Mouse (Mus musculus): Measurements from ENCODE around the gene Ffar4. TPM values are rescaled to one million over a fixed set of nuclear protein-coding genes. Genes with fewer than 3 reads are reported as not detected.

The Ffar4 gene
- total and polyA plus RNA-seq, 2 experiments from 2014 or later: not detected

GRCm38 (mm10) chr19:38123921-38124320 is 27.1 kb downstream of the Ffar4 start:
- ATAC-seq (ENCODE audit: insufficient read depth, low read depth) (no peak), DNase-seq (ENCODE audit: low spot score) (no peak)
- WGBS: 20% methylated on average over 9 of the region's 9 CpGs
- H3K27ac ChIP-seq (ENCODE audit: low read depth): no peak overlapping the region
- H3K9ac ChIP-seq (replicated peaks; ENCODE audit: low read depth, low read length): no peak overlapping the region
- H3K9me3 ChIP-seq (replicated peaks; ENCODE audit: control insufficient read depth, low read length): no peaks in the 10 kb centered on the region
- TF ChIP-seq EP300 (IDR thresholded peaks at IDR 0.05; ENCODE audit: low read depth) (no peak), CTCF (IDR thresholded peaks at IDR 0.05; ENCODE audit: low read depth) (no peak)
- peak overlapping the region; percentile 52 for H3K4me3 ChIP-seq (ENCODE audit: low read depth, low read length)
- H3K27me3 ChIP-seq (ENCODE audit: control insufficient read depth, insufficient read depth, low read length): peaks cover 38% of the 10 kb centered on the region
- no peaks in the 10 kb centered on the region for H3K36me3 ChIP-seq (replicated peaks; ENCODE audit: control insufficient read depth, insufficient read depth, low read length)
- no peaks in the 10 kb centered on the region for H3K4me1 ChIP-seq (ENCODE audit: control insufficient read depth, insufficient read depth)
- H3K4me2 ChIP-seq (ENCODE audit: low read depth, low read length): peak overlapping the region; percentile 92

DNA sequence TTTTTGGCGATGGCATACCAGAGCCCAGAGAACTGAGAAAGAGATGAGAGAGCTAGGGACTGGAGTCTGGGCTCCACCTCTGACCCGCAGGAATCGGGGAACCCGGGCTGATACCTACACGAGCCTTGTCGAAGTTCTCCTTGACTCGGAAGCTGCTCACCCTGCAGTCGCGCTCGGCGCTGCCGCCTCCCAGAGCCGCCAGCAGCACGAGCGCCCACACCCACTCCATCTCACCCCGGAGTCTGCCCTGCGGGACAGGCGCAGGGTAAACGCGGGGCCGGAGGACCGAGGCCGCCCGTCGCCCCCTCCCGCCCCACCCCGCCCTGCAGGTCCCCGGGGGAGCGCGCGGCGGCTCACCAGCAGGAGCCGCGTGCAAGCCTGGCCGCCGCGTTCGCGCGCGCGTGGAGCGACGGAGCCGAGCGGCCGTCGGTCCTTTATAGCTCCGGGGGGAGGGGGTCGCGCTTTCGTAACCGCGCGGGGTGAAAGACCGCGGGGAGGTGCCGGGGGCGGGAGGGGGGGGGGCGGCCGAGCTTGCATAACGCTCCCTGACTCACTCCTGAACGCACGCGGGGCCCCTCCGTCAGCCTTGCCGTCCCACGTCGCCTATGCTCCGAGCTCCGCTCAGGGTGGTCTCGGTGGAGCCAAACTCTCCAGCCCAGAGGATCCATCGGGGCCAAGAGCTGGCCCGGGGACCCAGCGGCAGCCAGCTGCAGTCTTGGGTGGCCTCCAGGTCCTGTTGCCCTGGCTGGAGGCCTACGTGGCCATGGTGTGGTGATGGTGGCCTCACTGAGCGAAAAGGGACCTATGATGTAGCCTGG is 27.7 kb downstream of the Ffar4 start:
- ATAC-seq (ENCODE audit: insufficient read depth, low read depth): no peak
- no peak for TF ChIP-seq CTCF (IDR thresholded peaks at IDR 0.05; ENCODE audit: low read depth)
- TF ChIP-seq EP300 (IDR thresholded peaks at IDR 0.05; ENCODE audit: low read depth): no peak
- Histone ChIP-seq H3K4me2 (ENCODE audit: low read depth, low read length) (peak overlapping the region; percentile 92), H3K9me3 (replicated peaks; ENCODE audit: control insufficient read depth, low read length) (no peaks in the 10 kb centered on the region), H3K36me3 (replicated peaks; ENCODE audit: control insufficient read depth, insufficient read depth, low read length) (no peaks in the 10 kb centered on the region), H3K27me3 (ENCODE audit: control insufficient read depth, insufficient read depth, low read length) (peaks cover 38% of the 10 kb centered on the region), H3K27ac (ENCODE audit: low read depth) (no peak overlapping the region), H3K9ac (replicated peaks; ENCODE audit: low read depth, low read length) (no peak overlapping the region), H3K4me3 (ENCODE audit: low read depth, low read length) (peak overlapping the region; percentile 52), H3K4me1 (ENCODE audit: control insufficient read depth, insufficient read depth) (no peaks in the 10 kb centered on the region)
- no peak for DNase-seq (ENCODE audit: low spot score)
- 2% methylated on average over 58 of the region's 77 CpGs for WGBS

DNA sequence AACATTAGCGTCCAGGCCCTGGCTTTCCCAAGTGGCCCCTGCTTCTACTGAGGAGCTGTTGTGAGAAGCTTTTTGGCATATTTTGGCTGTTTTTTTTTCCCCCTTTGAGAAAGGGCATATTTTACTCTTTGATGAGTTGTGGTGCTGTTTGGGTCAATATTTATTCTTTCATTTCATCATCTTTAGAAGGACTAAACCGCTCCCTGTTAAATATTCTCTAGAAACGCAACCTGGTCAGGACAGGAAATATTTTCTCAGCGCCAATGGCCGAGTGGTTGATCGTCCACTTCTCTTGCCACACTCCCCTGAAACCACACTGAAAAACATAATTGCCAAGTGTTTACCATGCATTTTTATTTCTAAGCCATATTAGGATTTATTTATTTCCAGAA is 28.3 kb downstream of the Ffar4 start, which contains the start of gene Rbp4:
Gene Rbp4 (minus strand): TSS at position 63 of the 392 bp plus-strand sequence.
- H3K9ac ChIP-seq (replicated peaks; ENCODE audit: low read depth, low read length): no peak within 1 kb of the TSS
- peaks cover 38% of the 10 kb centered on the region for H3K27me3 ChIP-seq (ENCODE audit: control insufficient read depth, insufficient read depth, low read length)
- WGBS: 76% methylated on average over 6 of the region's 6 CpGs
- DNase-seq (ENCODE audit: low spot score) (no peak), ATAC-seq (ENCODE audit: insufficient read depth, low read depth) (no peak)
- no peaks in the 10 kb centered on the region for H3K9me3 ChIP-seq (replicated peaks; ENCODE audit: control insufficient read depth, low read length)
- H3K4me2 ChIP-seq (ENCODE audit: low read depth, low read length): peak within 1 kb of the TSS; percentile 92
- no peaks in the 10 kb centered on the region for H3K4me1 ChIP-seq (ENCODE audit: control insufficient read depth, insufficient read depth)
- TF ChIP-seq CTCF (IDR thresholded peaks at IDR 0.05; ENCODE audit: low read depth) (no peak), EP300 (IDR thresholded peaks at IDR 0.05; ENCODE audit: low read depth) (no peak)
- peak within 1 kb of the TSS; percentile 52 for H3K4me3 ChIP-seq (ENCODE audit: low read depth, low read length)
- H3K27ac ChIP-seq (ENCODE audit: low read depth): no peak within 1 kb of the TSS
- H3K36me3 ChIP-seq (replicated peaks; ENCODE audit: control insufficient read depth, insufficient read depth, low read length): no peaks in the 10 kb centered on the region

DNA sequence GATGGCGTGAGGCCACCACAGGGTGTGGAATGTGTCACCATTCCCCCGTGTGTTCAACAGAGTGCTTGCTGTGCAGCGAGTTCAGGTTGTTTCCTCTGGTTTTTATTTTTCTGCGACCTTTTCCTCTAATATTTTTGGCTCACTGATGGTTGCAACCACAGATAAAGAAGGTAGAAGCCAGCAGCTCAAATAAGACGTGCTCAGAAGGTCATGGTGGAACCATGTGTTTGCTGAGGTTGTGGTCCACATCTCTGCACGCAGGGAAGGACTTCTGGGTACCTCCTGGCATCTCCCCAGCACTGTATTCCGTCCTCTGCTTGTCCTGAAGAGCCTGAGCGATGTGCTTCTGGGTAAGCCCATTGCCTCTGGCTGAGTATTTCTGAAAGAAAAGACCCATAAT is 29.8 kb downstream of the Ffar4 start:
- no peak overlapping the region for H3K9ac ChIP-seq (replicated peaks; ENCODE audit: low read depth, low read length)
- no peak overlapping the region for H3K27ac ChIP-seq (ENCODE audit: low read depth)
- H3K4me3 ChIP-seq (ENCODE audit: low read depth, low read length): no peak overlapping the region
- H3K9me3 ChIP-seq (replicated peaks; ENCODE audit: control insufficient read depth, low read length): no peaks in the 10 kb centered on the region
- 52% methylated on average over 8 of the region's 8 CpGs for WGBS
- no peaks in the 10 kb centered on the region for H3K36me3 ChIP-seq (replicated peaks; ENCODE audit: control insufficient read depth, insufficient read depth, low read length)
- no peak for TF ChIP-seq CTCF (IDR thresholded peaks at IDR 0.05; ENCODE audit: low read depth)
- no peak for TF ChIP-seq EP300 (IDR thresholded peaks at IDR 0.05; ENCODE audit: low read depth)
- H3K27me3 ChIP-seq (ENCODE audit: control insufficient read depth, insufficient read depth, low read length): peaks cover 38% of the 10 kb centered on the region
- DNase-seq (ENCODE audit: low spot score): no peak
- ATAC-seq (ENCODE audit: insufficient read depth, low read depth): no peak
- H3K4me1 ChIP-seq (ENCODE audit: control insufficient read depth, insufficient read depth): no peaks in the 10 kb centered on the region
- H3K4me2 ChIP-seq (ENCODE audit: low read depth, low read length): no peak overlapping the region

GRCm38 (mm10) chr19:38132481-38132880 is 35.6 kb downstream of the Ffar4 start, which contains the start of gene Pde6c:
TSS of gene Pde6c (plus strand) at chr19:38132781.
- TF ChIP-seq EP300 (IDR thresholded peaks at IDR 0.05; ENCODE audit: low read depth): no peak
- no peak for TF ChIP-seq CTCF (IDR thresholded peaks at IDR 0.05; ENCODE audit: low read depth)
- ATAC-seq (ENCODE audit: insufficient read depth, low read depth) (no peak), DNase-seq (ENCODE audit: low spot score) (no peak)
- Histone ChIP-seq H3K9me3 (replicated peaks; ENCODE audit: control insufficient read depth, low read length) (no peaks in the 10 kb centered on the region), H3K4me1 (ENCODE audit: control insufficient read depth, insufficient read depth) (no peaks in the 10 kb centered on the region), H3K27ac (ENCODE audit: low read depth) (no peak within 1 kb of the TSS), H3K27me3 (ENCODE audit: control insufficient read depth, insufficient read depth, low read length) (no peaks in the 10 kb centered on the region), H3K36me3 (replicated peaks; ENCODE audit: control insufficient read depth, insufficient read depth, low read length) (no peaks in the 10 kb centered on the region), H3K4me2 (ENCODE audit: low read depth, low read length) (no peak within 1 kb of the TSS), H3K4me3 (ENCODE audit: low read depth, low read length) (no peak within 1 kb of the TSS), H3K9ac (replicated peaks; ENCODE audit: low read depth, low read length) (no peak within 1 kb of the TSS)
- 77% methylated on average over 6 of the region's 6 CpGs for WGBS
